Mouse (Mus musculus) gastrocnemius, adult 2 months (tissue): ENCODE measurements around the gene Naa80. TPM values are rescaled to one million over a fixed set of nuclear protein-coding genes. Genes with fewer than 3 reads are reported as not detected.

Experiments used
- DNase-seq: peaks from one replicate; pipeline ENCODE4 v3.0.0; 2022
- H3K27ac ChIP-seq: fragments of 200-600 bp; 2 replicates; pipeline ENCODE4 v1.8.1; 2022; ENCODE audit warnings: mild to moderate bottlenecking
- H3K4me3 ChIP-seq: fragments of 200-600 bp; 2 replicates; pipeline ENCODE4 v1.8.1; 2022; ENCODE audit warnings: mild to moderate bottlenecking, moderate library complexity
- CTCF ChIP-seq: fragments of 200-600 bp; IDR thresholded peaks from 2 replicates; pipeline ENCODE4 v1.8.1; 2022; ENCODE audit warnings: antibody characterized with exemption, mild to moderate bottlenecking, moderate library complexity
- intact Hi-C: fragments of 180-260 bp; cut with DNase I; formaldehyde crosslinking; loops from one replicate; pipeline ENCODE4 v1.15.1; 2025
- total RNA-seq, 2 experiments: library from RNA; stranded (reverse); gene quantifications; 2 replicates each; pipeline ENCODE4 v1.2.3; 2021

Naa80 gene
- total RNA-seq, 2 experiments from 2014 or later: 11.8 to 14.7 TPM

DNA sequence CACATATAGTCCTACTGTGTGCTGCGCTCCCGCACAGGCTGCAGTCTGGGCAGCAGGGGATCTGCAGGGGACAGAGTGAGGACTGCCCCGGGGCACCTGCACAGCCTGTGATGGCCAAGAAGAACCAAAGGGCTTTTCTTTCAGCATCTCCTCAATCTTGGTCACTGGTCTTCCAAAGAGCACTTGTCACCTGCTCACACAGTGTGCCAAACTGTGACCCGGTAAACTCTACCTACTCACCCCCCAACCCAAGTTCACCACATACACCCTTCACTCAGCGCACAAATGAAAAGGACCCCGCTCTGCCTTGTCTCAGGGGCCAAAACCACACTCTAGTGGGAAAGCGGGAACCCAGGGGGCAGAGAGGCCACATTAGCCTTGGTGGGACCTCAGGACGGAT is 53.2 kb downstream of the Naa80 start:
- Histone ChIP-seq H3K4me3 (peak overlapping the region; percentile 98), H3K27ac (peak overlapping the region; percentile 94)
- intact Hi-C loops: no loop called here
- no peak for DNase-seq
- TF ChIP-seq CTCF: no peak

DNA sequence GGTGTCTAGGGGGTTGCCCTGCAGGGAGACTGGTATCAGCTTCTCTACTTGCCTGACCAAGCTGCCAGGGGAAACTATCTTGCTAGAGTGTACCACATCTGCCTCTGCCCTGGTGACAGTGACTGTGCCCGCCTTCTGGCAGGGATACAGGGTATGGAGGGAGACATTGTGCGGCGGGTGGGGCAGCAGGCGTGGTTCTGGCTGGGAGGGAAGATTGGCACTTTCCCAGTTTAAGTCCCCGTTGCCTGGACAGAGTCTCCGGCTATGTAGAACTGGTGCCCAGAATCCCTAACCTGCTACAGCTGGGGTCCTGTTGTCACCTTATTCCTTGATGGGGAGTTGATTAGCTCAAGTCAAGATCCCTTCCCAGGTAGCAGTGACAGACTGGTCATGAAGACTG is 53.8 kb downstream of the Naa80 start:
- peak overlapping the region; percentile 94 for H3K27ac ChIP-seq
- intact Hi-C loops: no loop called here
- peak; percentile 66 for DNase-seq
- TF ChIP-seq CTCF: no peak
- peak overlapping the region; percentile 98 for H3K4me3 ChIP-seq

DNA sequence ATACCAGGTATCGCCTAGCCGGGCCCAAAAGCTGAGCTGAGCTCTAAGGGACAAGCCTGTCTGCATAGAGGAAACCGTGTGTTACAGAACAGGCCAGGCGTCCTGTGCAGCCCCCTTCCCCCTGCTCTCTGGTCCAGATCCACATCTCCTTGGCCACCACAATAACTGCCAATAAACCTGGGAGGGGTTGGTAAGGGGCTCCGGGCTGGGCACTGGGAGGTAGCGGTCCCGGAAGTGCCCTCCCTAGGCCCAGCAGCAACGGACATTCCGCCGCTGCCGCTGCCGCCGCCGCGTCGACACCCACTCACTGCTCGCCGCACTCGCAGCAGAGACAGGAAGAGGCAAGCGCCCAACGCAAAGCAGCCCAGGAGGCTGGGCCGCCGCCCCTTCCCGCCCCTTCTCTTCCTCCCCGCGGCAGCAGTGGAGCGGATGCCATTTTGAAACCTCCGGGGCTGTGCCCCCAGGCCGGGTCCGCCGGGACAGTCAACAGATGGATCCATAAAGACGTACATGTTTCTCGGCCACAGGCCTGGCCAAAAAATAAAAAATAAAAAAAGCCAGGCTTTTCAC is 54.5 kb downstream of the Naa80 start:
- TF ChIP-seq CTCF: no peak
- DNase-seq: peak; percentile 87
- Histone ChIP-seq H3K27ac (peak overlapping the region; percentile 94), H3K4me3 (peak overlapping the region; percentile 98)
- intact Hi-C loops: no loop called here

Other genes with a start within 250 kb of the Naa80 start
- 10 to 100 TPM; 11.6 to 14.4 TPM for gene Hemk1, start 240.5 kb upstream of the Naa80 start, total RNA-seq
- gene 6430571L13Rik, start 238.3 kb upstream of the Naa80 start, total RNA-seq: 10 to 100 TPM; 37.9 to 49.6 TPM
- gene Cacna2d2, start 179.3 kb upstream of the Naa80 start, total RNA-seq: under 1 TPM; 0.28 to 0.73 TPM
- gene Tmem115, start 44.9 kb upstream of the Naa80 start, total RNA-seq: 10 to 100 TPM; 16.6 to 17.3 TPM
- gene Cyb561d2, start 36.7 kb upstream of the Naa80 start, total RNA-seq: 1 to 10 TPM; 3.1 TPM
- gene Nprl2, start 36.7 kb upstream of the Naa80 start, total RNA-seq: 10 to 100 TPM in 1 of 2 experiments, 1 to 10 TPM in 1; 9.7 to 11.5 TPM
- gene Zmynd10, start 31.6 kb upstream of the Naa80 start, total RNA-seq: under 1 TPM in 1 of 2 experiments, not detected in 1; 0.53 TPM
- gene Rassf1, start 27.3 kb upstream of the Naa80 start, total RNA-seq: 10 to 100 TPM; 14.0 to 14.3 TPM
- 10 to 100 TPM; 35.6 to 35.7 TPM for gene Tusc2, start 15.6 kb upstream of the Naa80 start, total RNA-seq
- 10 to 100 TPM; 11.3 to 19.9 TPM for gene Hyal2, start 10.9 kb upstream of the Naa80 start, total RNA-seq
- gene Hyal1, start 2.0 kb upstream of the Naa80 start, total RNA-seq: 1 to 10 TPM; 1.6 to 2.4 TPM
- gene Hyal3, start 1.9 kb downstream of the Naa80 start, total RNA-seq: under 1 TPM; 0.22 to 0.33 TPM
- gene Ifrd2, start 8.8 kb downstream of the Naa80 start, total RNA-seq: 10 to 100 TPM; 48.5 to 50.4 TPM
- 10 to 100 TPM; 11.2 to 17.9 TPM for gene Sema3b, start 30.3 kb downstream of the Naa80 start, total RNA-seq
- gene Gnai2, start 56.5 kb downstream of the Naa80 start, total RNA-seq: 10 to 100 TPM; 59.9 to 77.7 TPM
- 10 to 100 TPM; 60.8 to 94.7 TPM for gene Slc38a3, start 90.6 kb downstream of the Naa80 start, total RNA-seq
- not detected for gene Gnat1, start 100.8 kb downstream of the Naa80 start, total RNA-seq
- gene Sema3f, start 131.6 kb downstream of the Naa80 start, total RNA-seq: 1 to 10 TPM; 6.3 to 9.2 TPM
- 10 to 100 TPM; 46.4 to 49.6 TPM for gene Rbm5, start 192.1 kb downstream of the Naa80 start, total RNA-seq